Mouse (Mus musculus): Measurements from ENCODE around the gene Lmntd1.

DNA sequence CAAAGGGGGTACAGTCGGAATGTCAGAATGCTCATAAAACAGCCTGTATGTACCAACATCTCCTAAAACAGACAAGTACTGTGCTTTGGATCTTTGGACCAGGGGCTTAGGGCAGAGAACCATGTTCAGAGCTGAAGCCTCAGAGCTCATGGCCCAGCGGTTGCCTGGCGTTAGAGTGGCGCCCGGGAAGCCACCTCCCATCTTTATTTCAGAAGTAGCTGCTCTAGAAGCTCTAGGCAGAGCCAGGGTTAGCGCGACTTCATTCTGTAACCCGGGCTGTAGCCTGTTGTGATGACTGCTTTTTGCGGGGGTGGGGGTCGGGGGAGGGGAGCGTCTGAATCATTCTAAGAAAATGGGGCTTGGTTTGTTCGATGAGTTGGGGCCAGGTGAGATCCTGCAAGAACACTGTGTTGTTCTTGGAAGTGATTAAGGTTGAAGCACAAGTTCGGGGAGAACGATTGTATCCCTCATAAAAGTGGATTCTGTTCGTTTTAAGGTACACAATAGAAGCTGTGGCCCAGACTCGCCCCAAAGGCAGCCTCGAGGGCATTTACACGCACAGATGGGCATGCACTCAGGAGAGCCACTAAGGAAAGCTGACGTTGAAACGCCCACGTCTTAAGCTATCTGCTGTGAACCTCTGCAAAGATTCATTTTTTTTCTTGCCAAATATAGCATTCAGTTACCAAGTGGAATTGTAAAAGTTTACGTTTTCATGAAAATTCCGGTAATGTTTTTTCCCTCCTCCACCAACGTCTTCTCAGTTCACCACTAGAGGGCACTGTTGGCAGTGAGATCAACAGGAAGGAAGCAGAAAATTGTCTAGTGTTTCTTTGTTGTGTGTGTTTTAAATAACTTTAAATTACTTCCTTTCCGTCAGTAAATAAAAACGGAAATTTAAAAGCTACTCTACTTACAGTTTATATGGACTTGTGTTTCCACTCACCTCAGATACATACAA lies 254.4 kb downstream of the Lmntd1 start:
- TF ChIP-seq POLR2A (IDR thresholded peaks at IDR 0.05; ENCODE audit: low read depth, low read length) (no peak), CTCF (IDR thresholded peaks at IDR 0.05; ENCODE audit: extremely low read depth, insufficient read length, insufficient replicate concordance, low read depth, low read length) (peak; percentile 22; the same call in 1 of the 2 replicates)

All from small intestine, adult 2 months (tissue).